Mouse (Mus musculus): ENCODE measurements around the gene Ppara. TPM values are rescaled to one million over a fixed set of nuclear protein-coding genes. Genes with fewer than 3 reads are reported as not detected.

Ppara gene
- polyA plus RNA-seq, 1 experiment from 2014 or later: 6.0 TPM

GRCm38 (mm10) chr15:85702411-85702951, 32.3 kb upstream of the Ppara start:
- DNase-seq (ENCODE audit: low spot score) (no peak), ATAC-seq (ENCODE audit: low read depth) (peak; percentile 60)
- Histone ChIP-seq H3K27ac (replicated peaks; ENCODE audit: low read depth, low read length) (no peak overlapping the region), H3K4me3 (ENCODE audit: low read depth, low read length) (no peak overlapping the region), H3K9ac (ENCODE audit: low read depth, low read length) (no peak overlapping the region), H3K9me3 (ENCODE audit: control insufficient read depth, low read length) (no peaks in the 10 kb centered on the region), H3K4me2 (ENCODE audit: low read depth, low read length) (no peak overlapping the region), H3K36me3 (ENCODE audit: control insufficient read depth, insufficient read depth, low read length) (peaks cover 100% of the 10 kb centered on the region), H3K27me3 (replicated peaks; ENCODE audit: control insufficient read depth, insufficient read depth, low read length) (no peaks in the 10 kb centered on the region), H3K4me1 (ENCODE audit: control insufficient read depth, insufficient read depth, low read length) (no peaks in the 10 kb centered on the region)
- WGBS: 84% methylated on average over 12 of the region's 13 CpGs

GRCm38 (mm10) chr15:85703194-85703641, 31.6 kb upstream of the Ppara start:
- Histone ChIP-seq H3K4me2 (ENCODE audit: low read depth, low read length) (no peak overlapping the region), H3K36me3 (ENCODE audit: control insufficient read depth, insufficient read depth, low read length) (peaks cover 95% of the 10 kb centered on the region), H3K9me3 (ENCODE audit: control insufficient read depth, low read length) (no peaks in the 10 kb centered on the region), H3K4me1 (ENCODE audit: control insufficient read depth, insufficient read depth, low read length) (no peaks in the 10 kb centered on the region), H3K9ac (ENCODE audit: low read depth, low read length) (no peak overlapping the region), H3K4me3 (ENCODE audit: low read depth, low read length) (no peak overlapping the region), H3K27me3 (replicated peaks; ENCODE audit: control insufficient read depth, insufficient read depth, low read length) (no peaks in the 10 kb centered on the region), H3K27ac (replicated peaks; ENCODE audit: low read depth, low read length) (no peak overlapping the region)
- ATAC-seq (ENCODE audit: low read depth) (no peak), DNase-seq (ENCODE audit: low spot score) (no peak)
- 64% methylated on average over 11 of the region's 11 CpGs for WGBS

GRCm38 (mm10) chr15:85703858-85704257, 30.9 kb upstream of the Ppara start:
- no peaks in the 10 kb centered on the region for H3K4me1 ChIP-seq (ENCODE audit: control insufficient read depth, insufficient read depth, low read length)
- WGBS: 93% methylated on average over 4 of the region's 4 CpGs
- H3K27ac ChIP-seq (replicated peaks; ENCODE audit: low read depth, low read length): no peak overlapping the region
- DNase-seq (ENCODE audit: low spot score) (no peak), ATAC-seq (ENCODE audit: low read depth) (no peak)
- H3K4me3 ChIP-seq (ENCODE audit: low read depth, low read length): no peak overlapping the region
- H3K4me2 ChIP-seq (ENCODE audit: low read depth, low read length): no peak overlapping the region
- peaks cover 89% of the 10 kb centered on the region for H3K36me3 ChIP-seq (ENCODE audit: control insufficient read depth, insufficient read depth, low read length)
- no peaks in the 10 kb centered on the region for H3K9me3 ChIP-seq (ENCODE audit: control insufficient read depth, low read length)
- H3K9ac ChIP-seq (ENCODE audit: low read depth, low read length): no peak overlapping the region
- H3K27me3 ChIP-seq (replicated peaks; ENCODE audit: control insufficient read depth, insufficient read depth, low read length): no peaks in the 10 kb centered on the region

- Histone ChIP-seq H3K4me3 (ENCODE audit: low read depth, low read length) (no peak overlapping the region), H3K9me3 (ENCODE audit: control insufficient read depth, low read length) (no peaks in the 10 kb centered on the region), H3K4me1 (ENCODE audit: control insufficient read depth, insufficient read depth, low read length) (no peaks in the 10 kb centered on the region), H3K36me3 (ENCODE audit: control insufficient read depth, insufficient read depth, low read length) (peaks cover 83% of the 10 kb centered on the region), H3K27ac (replicated peaks; ENCODE audit: low read depth, low read length) (no peak overlapping the region), H3K9ac (ENCODE audit: low read depth, low read length) (no peak overlapping the region), H3K4me2 (ENCODE audit: low read depth, low read length) (no peak overlapping the region), H3K27me3 (replicated peaks; ENCODE audit: control insufficient read depth, insufficient read depth, low read length) (no peaks in the 10 kb centered on the region)
- 81% methylated on average over 8 of the region's 8 CpGs for WGBS
- no peak for ATAC-seq (ENCODE audit: low read depth)
- no peak for DNase-seq (ENCODE audit: low spot score)
Observed at GRCm38 (mm10) chr15:85704341-85705012, 30.3 kb upstream of the Ppara start.

GRCm38 (mm10) chr15:85705013-85705528, 29.7 kb upstream of the Ppara start:
- 83% methylated on average over 8 of the region's 9 CpGs for WGBS
- no peaks in the 10 kb centered on the region for H3K27me3 ChIP-seq (replicated peaks; ENCODE audit: control insufficient read depth, insufficient read depth, low read length)
- H3K27ac ChIP-seq (replicated peaks; ENCODE audit: low read depth, low read length): no peak overlapping the region
- H3K36me3 ChIP-seq (ENCODE audit: control insufficient read depth, insufficient read depth, low read length): peaks cover 77% of the 10 kb centered on the region
- no peak overlapping the region for H3K4me2 ChIP-seq (ENCODE audit: low read depth, low read length)
- H3K9ac ChIP-seq (ENCODE audit: low read depth, low read length): no peak overlapping the region
- H3K4me3 ChIP-seq (ENCODE audit: low read depth, low read length): no peak overlapping the region
- H3K9me3 ChIP-seq (ENCODE audit: control insufficient read depth, low read length): no peaks in the 10 kb centered on the region
- ATAC-seq (ENCODE audit: low read depth) (no peak), DNase-seq (ENCODE audit: low spot score) (no peak)
- H3K4me1 ChIP-seq (ENCODE audit: control insufficient read depth, insufficient read depth, low read length): no peaks in the 10 kb centered on the region

- no peaks in the 10 kb centered on the region for H3K9me3 ChIP-seq (ENCODE audit: control insufficient read depth, low read length)
- H3K9ac ChIP-seq (ENCODE audit: low read depth, low read length): no peak overlapping the region
- H3K27me3 ChIP-seq (replicated peaks; ENCODE audit: control insufficient read depth, insufficient read depth, low read length): no peaks in the 10 kb centered on the region
- no peak for DNase-seq (ENCODE audit: low spot score)
- H3K4me1 ChIP-seq (ENCODE audit: control insufficient read depth, insufficient read depth, low read length): no peaks in the 10 kb centered on the region
- no peak overlapping the region for H3K4me3 ChIP-seq (ENCODE audit: low read depth, low read length)
- peaks cover 70% of the 10 kb centered on the region for H3K36me3 ChIP-seq (ENCODE audit: control insufficient read depth, insufficient read depth, low read length)
- no peak overlapping the region for H3K4me2 ChIP-seq (ENCODE audit: low read depth, low read length)
- ATAC-seq (ENCODE audit: low read depth): no peak
- no peak overlapping the region for H3K27ac ChIP-seq (replicated peaks; ENCODE audit: low read depth, low read length)
- 72% methylated on average over 13 of the region's 13 CpGs for WGBS
Observed at GRCm38 (mm10) chr15:85705566-85706332, 29.0 kb upstream of the Ppara start.

- DNase-seq (ENCODE audit: low spot score) (no peak), ATAC-seq (ENCODE audit: low read depth) (no peak)
- 90% methylated on average over 8 of the region's 8 CpGs for WGBS
- no peaks in the 10 kb centered on the region for H3K4me1 ChIP-seq (ENCODE audit: control insufficient read depth, insufficient read depth, low read length)
- no peak overlapping the region for H3K9ac ChIP-seq (ENCODE audit: low read depth, low read length)
- H3K27ac ChIP-seq (replicated peaks; ENCODE audit: low read depth, low read length): no peak overlapping the region
- peaks cover 62% of the 10 kb centered on the region for H3K36me3 ChIP-seq (ENCODE audit: control insufficient read depth, insufficient read depth, low read length)
- no peak overlapping the region for H3K4me2 ChIP-seq (ENCODE audit: low read depth, low read length)
- H3K4me3 ChIP-seq (ENCODE audit: low read depth, low read length): no peak overlapping the region
- no peaks in the 10 kb centered on the region for H3K9me3 ChIP-seq (ENCODE audit: control insufficient read depth, low read length)
- no peaks in the 10 kb centered on the region for H3K27me3 ChIP-seq (replicated peaks; ENCODE audit: control insufficient read depth, insufficient read depth, low read length)
Observed at GRCm38 (mm10) chr15:85706527-85706926, 28.3 kb upstream of the Ppara start.

GRCm38 (mm10) chr15:85707017-85707416, 27.8 kb upstream of the Ppara start:
- no peak for DNase-seq (ENCODE audit: low spot score)
- peaks cover 57% of the 10 kb centered on the region for H3K36me3 ChIP-seq (ENCODE audit: control insufficient read depth, insufficient read depth, low read length)

More at GRCm38 (mm10) chr15:85707017-85707416, 27.8 kb upstream of the Ppara start:
- no peak overlapping the region for H3K4me3 ChIP-seq (ENCODE audit: low read depth, low read length)
- H3K4me2 ChIP-seq (ENCODE audit: low read depth, low read length): no peak overlapping the region
- H3K4me1 ChIP-seq (ENCODE audit: control insufficient read depth, insufficient read depth, low read length): no peaks in the 10 kb centered on the region
- no peak for ATAC-seq (ENCODE audit: low read depth)
- H3K27ac ChIP-seq (replicated peaks; ENCODE audit: low read depth, low read length): no peak overlapping the region
- no peak overlapping the region for H3K9ac ChIP-seq (ENCODE audit: low read depth, low read length)
- H3K27me3 ChIP-seq (replicated peaks; ENCODE audit: control insufficient read depth, insufficient read depth, low read length): no peaks in the 10 kb centered on the region
- 88% methylated on average over 11 of the region's 11 CpGs for WGBS
- no peaks in the 10 kb centered on the region for H3K9me3 ChIP-seq (ENCODE audit: control insufficient read depth, low read length)
